Mouse (Mus musculus) adrenal gland, postnatal 25 days (tissue): ENCODE results near the gene Ahnak. TPM values are rescaled to one million over a fixed set of nuclear protein-coding genes. Genes with fewer than 3 reads are reported as not detected.
"Not testable (repeated sequence)": the region's sequence is repeated elsewhere in the genome, so short reads cannot be mapped to it uniquely, and the experiment has no call there.

Experiments used
- DNase-seq: peaks from one replicate; pipeline ENCODE4 v3.0.0; 2021; ENCODE audit warnings: mixed read lengths
- total RNA-seq: library from RNA; stranded (reverse); gene quantifications from 2 replicates; pipeline ENCODE4 v1.2.3, GENCODE M21; 2021

Gene Ahnak
- total RNA-seq, 1 experiment from 2014 or later: 106 TPM

- DNase-seq: no peak
Measured at GRCm38 (mm10) chr19:8994813-8995607, 5.9 kb downstream of the Ahnak start.

GRCm38 (mm10) chr19:8996601-8997000 lies 7.5 kb downstream of the Ahnak start:
- DNase-seq: no peak

- DNase-seq: peak; percentile 83
Measured at GRCm38 (mm10) chr19:8997546-8997945, 8.5 kb downstream of the Ahnak start.

DNA sequence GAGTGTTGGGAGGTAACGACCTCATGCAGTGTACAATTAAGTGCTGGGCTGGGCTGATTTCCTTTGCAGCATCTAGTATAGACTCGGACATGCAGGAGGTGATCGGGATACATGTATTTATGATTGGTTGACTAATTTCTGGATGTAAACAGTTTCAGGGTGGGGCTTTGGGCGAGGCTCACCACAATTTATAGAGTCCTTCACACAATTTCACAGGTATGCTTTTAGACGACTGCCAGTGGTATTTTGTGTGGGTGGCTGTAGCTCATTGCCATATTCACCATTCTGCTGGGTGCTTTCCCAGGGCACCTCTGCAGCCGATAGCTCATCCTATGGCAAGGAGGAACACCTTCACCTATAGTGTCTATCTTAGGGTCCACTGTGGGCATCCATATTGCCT lies 9.5 kb downstream of the Ahnak start:
- no peak for DNase-seq

- no peak for DNase-seq
Measured at GRCm38 (mm10) chr19:8999223-8999622, 10.1 kb downstream of the Ahnak start.

DNA sequence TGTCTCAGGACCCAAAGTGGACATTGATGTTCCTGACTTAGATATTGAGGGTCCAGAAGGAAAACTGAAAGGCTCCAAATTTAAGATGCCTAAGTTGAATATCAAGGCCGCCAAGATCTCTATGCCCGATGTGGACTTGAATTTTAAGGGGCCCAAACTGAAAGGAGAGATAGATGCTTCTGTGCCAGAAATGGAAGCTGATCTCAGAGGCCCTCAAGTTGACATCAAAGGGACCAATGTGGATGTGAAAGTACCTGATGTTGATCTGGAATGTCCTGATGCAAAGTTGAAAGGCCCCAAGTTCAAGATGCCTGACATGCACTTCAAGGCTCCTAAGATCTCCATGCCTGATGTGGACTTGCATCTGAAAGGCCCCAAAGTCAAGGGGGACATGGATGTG lies 17.8 kb downstream of the Ahnak start:
- not testable (repeated sequence) for DNase-seq

DNA sequence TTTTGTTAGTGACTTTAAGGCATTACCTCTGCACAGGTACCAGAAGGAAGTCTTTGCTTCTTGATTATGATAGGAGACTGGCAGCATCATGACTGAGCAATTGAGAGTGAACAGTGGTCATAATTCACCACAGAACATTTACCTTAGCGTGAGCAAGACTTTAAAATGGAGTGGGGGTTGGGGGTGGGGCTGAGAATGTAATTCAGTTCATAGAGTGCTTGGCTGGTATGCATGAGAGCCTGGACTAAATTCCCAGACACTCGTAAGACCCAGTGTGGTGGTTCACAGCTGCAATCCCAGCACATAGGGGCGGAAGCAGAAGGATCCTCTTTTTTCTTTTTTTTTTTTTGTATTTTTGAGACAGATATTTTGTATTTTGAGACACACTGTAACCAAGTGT lies 30.2 kb downstream of the Ahnak start:
- no peak for DNase-seq

GRCm38 (mm10) chr19:9023021-9023778 lies 34.1 kb downstream of the Ahnak start:
- peak; percentile 45 for DNase-seq

GRCm38 (mm10) chr19:9025562-9026257 lies 36.6 kb downstream of the Ahnak start:
- DNase-seq: no peak

DNA sequence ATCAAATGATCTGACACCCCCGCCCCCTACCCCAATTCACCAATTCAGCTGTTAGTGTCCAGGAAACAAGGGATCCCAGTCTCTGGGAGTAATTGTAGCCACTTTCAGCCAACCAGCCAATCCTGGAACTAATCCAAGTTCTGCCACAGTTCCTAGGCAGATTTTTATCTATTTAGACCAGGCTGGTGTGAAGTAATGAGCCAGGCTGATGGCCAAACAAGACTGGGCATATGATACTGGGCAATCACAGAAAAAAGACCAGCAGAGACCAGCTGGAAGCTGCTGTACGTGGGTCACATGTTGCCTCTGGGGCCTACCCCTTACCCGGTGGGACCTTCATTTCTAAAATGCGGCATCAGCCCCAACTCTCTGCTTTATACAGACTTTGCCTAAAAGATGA lies 37.5 kb downstream of the Ahnak start:
- no peak for DNase-seq

DNA sequence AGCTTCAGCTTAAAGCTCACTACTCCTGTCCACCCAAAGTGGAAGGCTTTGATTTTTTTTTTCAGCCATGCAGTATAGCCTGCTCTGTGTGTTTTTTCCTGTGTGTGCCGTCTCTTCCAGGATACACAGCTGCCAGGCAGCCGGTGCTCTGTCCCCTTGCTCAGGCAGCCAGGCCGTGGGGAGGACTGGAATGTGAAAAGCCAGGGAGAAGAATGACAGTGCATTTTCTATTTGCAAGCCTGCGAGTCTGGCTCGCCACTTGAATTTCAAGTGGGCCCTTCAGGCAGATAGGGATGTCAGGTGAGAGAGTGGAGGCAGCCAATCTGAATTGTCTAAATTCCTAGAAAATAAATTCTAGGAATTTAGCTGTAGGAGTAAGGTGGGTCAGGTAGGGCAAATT lies 38.7 kb downstream of the Ahnak start:
- no peak for DNase-seq

GRCm38 (mm10) chr19:9028375-9028774 lies 39.3 kb downstream of the Ahnak start:
- DNase-seq: no peak

GRCm38 (mm10) chr19:9029640-9030262 lies 40.7 kb downstream of the Ahnak start:
- DNase-seq: no peak

- DNase-seq: no peak
Measured at GRCm38 (mm10) chr19:9032502-9033129, 43.5 kb downstream of the Ahnak start.

DNA sequence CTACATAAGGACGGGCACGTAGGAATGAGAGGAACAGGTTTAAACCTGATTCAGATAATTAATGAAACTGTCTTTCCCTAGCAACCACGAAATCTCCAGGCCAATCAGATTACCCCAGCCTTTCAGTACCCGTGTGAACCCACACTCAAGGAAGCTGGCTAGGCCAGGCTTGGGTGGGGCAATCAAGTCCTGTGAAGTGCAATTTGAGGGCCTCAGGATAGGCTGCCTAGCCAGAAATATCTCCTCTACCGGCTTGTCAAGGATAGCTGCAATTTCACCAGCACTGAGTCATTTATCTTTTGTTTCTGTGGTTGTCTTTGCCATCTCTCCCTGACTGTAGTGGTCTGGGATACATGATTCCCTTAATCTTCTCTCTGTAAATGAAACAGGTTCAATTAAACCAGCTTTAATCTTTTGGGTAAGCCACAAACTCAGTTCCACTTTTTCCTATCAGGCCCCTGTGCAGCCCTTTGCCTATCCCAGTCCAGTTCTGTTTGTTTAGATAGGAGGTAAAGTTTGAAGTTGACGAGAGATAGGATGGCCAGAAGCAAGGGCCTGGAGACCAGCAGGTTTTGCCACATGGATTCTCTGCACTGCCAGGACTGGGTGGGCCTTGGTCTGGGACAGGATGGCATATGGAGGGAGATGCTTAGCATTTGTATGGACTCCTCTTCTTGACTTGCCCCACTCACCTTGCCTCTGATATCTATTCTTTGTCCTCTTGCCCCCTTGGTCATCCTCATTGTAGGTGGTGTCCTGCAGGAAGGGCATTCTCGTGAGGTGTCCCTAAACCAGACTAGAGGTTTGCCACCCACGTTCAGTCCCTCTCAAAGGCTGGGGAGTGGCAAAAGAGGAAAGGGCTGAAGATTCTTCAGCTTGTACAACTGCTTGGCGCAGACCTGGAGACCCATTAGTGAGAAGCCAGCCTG lies 44.6 kb downstream of the Ahnak start:
- DNase-seq: no peak

- no peak for DNase-seq
Measured at GRCm38 (mm10) chr19:9034480-9034879, 45.4 kb downstream of the Ahnak start.

DNA sequence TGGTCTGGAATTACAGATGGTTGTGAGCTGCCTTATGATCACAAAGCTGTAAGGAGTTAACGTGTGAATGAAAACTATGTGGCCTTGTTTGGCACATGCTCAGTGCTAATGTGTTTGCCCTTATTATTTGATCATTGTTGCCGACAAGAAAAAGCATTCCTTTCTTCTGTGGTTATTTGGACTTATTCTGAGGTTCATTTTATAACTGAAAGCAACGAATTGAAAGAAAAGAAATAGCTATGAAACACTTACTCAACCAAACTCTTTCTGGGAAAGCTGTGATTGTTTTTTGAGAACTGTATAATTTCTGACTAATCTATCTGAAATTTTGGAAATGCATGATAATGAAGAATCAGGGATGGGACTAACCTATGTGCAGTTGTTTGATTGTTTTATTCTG lies 46.0 kb downstream of the Ahnak start:
- no peak for DNase-seq

DNA sequence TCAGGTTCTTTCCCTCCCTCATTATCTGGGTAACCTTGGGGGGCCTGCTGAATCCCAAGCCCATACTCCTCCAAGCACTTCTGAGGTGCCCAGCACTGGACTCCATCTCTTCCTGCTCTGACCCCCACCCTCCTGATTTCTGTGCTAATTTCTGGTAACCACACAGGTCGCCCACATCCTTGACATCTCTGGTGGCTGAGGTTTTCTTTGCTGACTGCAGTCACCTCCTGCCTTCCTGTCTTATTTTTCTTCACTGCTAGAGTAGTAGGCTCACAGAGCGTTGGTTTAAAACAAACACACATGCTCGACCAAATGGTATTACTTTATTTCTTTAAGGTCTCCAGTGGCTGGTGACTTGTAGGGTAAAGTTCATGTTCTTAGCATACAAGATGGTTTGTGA lies 49.1 kb downstream of the Ahnak start:
- no peak for DNase-seq

GRCm38 (mm10) chr19:9039266-9039665 lies 50.2 kb downstream of the Ahnak start:
- no peak for DNase-seq

GRCm38 (mm10) chr19:9039928-9040327 lies 50.8 kb downstream of the Ahnak start:
- no peak for DNase-seq

GRCm38 (mm10) chr19:9040649-9041048 lies 51.6 kb downstream of the Ahnak start:
- DNase-seq: no peak
